In the genomic region with DNA sequence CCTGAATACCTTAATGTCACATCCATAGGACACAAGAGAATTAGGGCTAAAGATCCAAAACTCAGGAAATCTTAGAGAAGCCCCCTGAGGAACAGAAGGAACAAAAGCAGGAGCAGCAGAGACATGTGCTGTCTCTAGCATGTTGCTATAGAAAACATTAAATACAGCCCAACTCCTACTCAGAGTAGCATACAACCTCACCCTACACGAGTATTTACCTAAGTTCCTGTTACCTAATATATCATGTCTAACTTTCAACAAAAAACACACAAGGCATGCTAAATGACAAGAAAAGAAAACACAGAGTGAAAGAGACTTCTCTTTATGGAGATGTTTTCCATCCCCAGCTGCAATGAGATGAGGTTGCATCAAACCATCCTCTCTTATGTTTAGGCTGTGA, we compare ENCODE assay signal across 32 mouse cellular contexts.
"Had no signal": no experiment of that assay in that cellular context is flagged by ENCODE, and none has a peak within 500 bp of the region (broad histone marks: within the 10 kb centered on the region; RNA-seq: fewer than 3 reads in every experiment).

No protein-coding gene starts in this region.

- H3K36me3 ChIP-seq: heart, embryonic 10.5 days; heart, embryonic 12.5 days; heart, embryonic 13.5 days; heart, embryonic 15.5 days; hindbrain, embryonic 10.5 days; hindbrain, embryonic 12.5 days; hindbrain, embryonic 13.5 days; hindbrain, embryonic 15.5 days; intestine, embryonic 15.5 days had no signal

- H3K9ac ChIP-seq: heart, embryonic 12.5 days; heart, embryonic 13.5 days; heart, embryonic 15.5 days; hindbrain, embryonic 12.5 days; hindbrain, embryonic 13.5 days; hindbrain, embryonic 14.5 days; hindbrain, embryonic 15.5 days; intestine, embryonic 15.5 days had no signal

- H3K27ac ChIP-seq: heart, adult 2 months; heart, embryonic 10.5 days; heart, embryonic 13.5 days; heart, embryonic 15.5 days; hindbrain, embryonic 10.5 days; hindbrain, embryonic 12.5 days; hindbrain, embryonic 13.5 days; hindbrain, embryonic 14.5 days; hindbrain, embryonic 15.5 days; hindbrain, postnatal 0 days; intestine, embryonic 15.5 days; layer of hippocampus, adult 2 months; left cerebral cortex, adult 2 months had no signal

- H3K4me3 ChIP-seq: heart, adult 2 months; heart, embryonic 10.5 days; heart, embryonic 12.5 days; heart, embryonic 13.5 days; heart, embryonic 15.5 days; hindbrain, embryonic 10.5 days; hindbrain, embryonic 12.5 days; hindbrain, embryonic 13.5 days; hindbrain, embryonic 15.5 days; intestine, embryonic 15.5 days; layer of hippocampus, adult 2 months; left cerebral cortex, adult 2 months had no signal

- H3K27me3 ChIP-seq: heart, embryonic 12.5 days; heart, embryonic 13.5 days; heart, embryonic 15.5 days; hindbrain, embryonic 12.5 days; hindbrain, embryonic 13.5 days; hindbrain, embryonic 15.5 days; intestine, embryonic 15.5 days had no signal

- H3K4me1 ChIP-seq: heart, embryonic 10.5 days; heart, embryonic 12.5 days; heart, embryonic 13.5 days; heart, embryonic 15.5 days; hindbrain, embryonic 10.5 days; hindbrain, embryonic 12.5 days; hindbrain, embryonic 13.5 days; hindbrain, embryonic 15.5 days; intestine, embryonic 15.5 days had no signal

- H3K9me3 ChIP-seq: heart, embryonic 10.5 days; heart, embryonic 12.5 days; heart, embryonic 13.5 days; heart, embryonic 15.5 days; hindbrain, embryonic 10.5 days; hindbrain, embryonic 12.5 days; hindbrain, embryonic 13.5 days; hindbrain, embryonic 15.5 days; intestine, embryonic 15.5 days had no signal

- DNase-seq: heart, adult 18-20 months; heart, adult 2 months; heart, postnatal 10 days; heart, postnatal 14 days; heart, postnatal 36 days; heart, postnatal 4 days; kidney, adult 2 months; kidney, adult 8-10 months; kidney, postnatal 10 days; kidney, postnatal 14 days; kidney, postnatal 36 days; kidney, postnatal 4 days; layer of hippocampus, adult 9-11 months; layer of hippocampus, postnatal 36 days had no signal

- ATAC-seq: hindbrain, embryonic 16.5 days; hindbrain, postnatal 0 days; inflammation-experienced regulatory T-cells, adult 6 months; intestine, embryonic 15.5 days; intestine, embryonic 16.5 days; intestine, postnatal 0 days had no signal

- H3K4me2 ChIP-seq: heart, embryonic 11.5 days; heart, embryonic 12.5 days; heart, embryonic 13.5 days; heart, embryonic 15.5 days; hindbrain, embryonic 12.5 days; hindbrain, embryonic 13.5 days; hindbrain, embryonic 14.5 days; hindbrain, embryonic 15.5 days; intestine, embryonic 15.5 days had no signal
